8 mouse cellular contexts compared by ENCODE assay signal in genomic region chr5:137028561-137029272, GRCm38 (mm10). TPM values are rescaled to one million over a fixed set of nuclear protein-coding genes. Genes with fewer than 3 reads are reported as not detected.
DNase-seq lines count a peak whose midpoint lies in the region; ATAC-seq and TF ChIP-seq lines count a peak whose summit lies in the region.
"Had no signal": no experiment of that assay in that cellular context is flagged by ENCODE, and none has a peak within 500 bp of the region (broad histone marks: within the 10 kb centered on the region; RNA-seq: fewer than 3 reads in every experiment).

No protein-coding gene starts in this region.

- H3K4me1 ChIP-seq in liver, embryonic 12.5 days = peaks cover 54% of the 10 kb centered on the region
- peaks cover 37% of the 10 kb centered on the region for H3K4me1 ChIP-seq in embryonic facial prominence, embryonic 12.5 days
- H3K4me1 ChIP-seq in hindbrain, embryonic 13.5 days (replicated peaks) = peaks cover 53% of the 10 kb centered on the region
- H3K4me1 ChIP-seq in neural tube, embryonic 13.5 days (replicated peaks) = peaks cover 38% of the 10 kb centered on the region
- H3K4me1 ChIP-seq in cerebellum, adult 2 months (ENCODE audit: control insufficient read depth, insufficient read depth, low read length) = no peaks in the 10 kb centered on the region

- no peak overlapping the region for H3K4me3 ChIP-seq in liver, embryonic 12.5 days
- peak overlapping the region; percentile 28 for H3K4me3 ChIP-seq in embryonic facial prominence, embryonic 12.5 days
- peak overlapping the region; percentile 54 for H3K4me3 ChIP-seq in hindbrain, embryonic 13.5 days
- peak overlapping the region; percentile 48 for H3K4me3 ChIP-seq in neural tube, embryonic 13.5 days
- H3K4me3 ChIP-seq in cerebellum, adult 2 months (replicated peaks; ENCODE audit: insufficient read depth, low read depth, low read length) = no peak overlapping the region

- no peak for DNase-seq in liver
- DNase-seq in cerebellum, adult 2 months = no peak
- DNase-seq in spleen, postnatal 36 days (ENCODE audit: low spot score in 2 of 2) = no peak

- H3K36me3 ChIP-seq in liver, embryonic 12.5 days = no peaks in the 10 kb centered on the region
- no peaks in the 10 kb centered on the region for H3K36me3 ChIP-seq in embryonic facial prominence, embryonic 12.5 days
- no peaks in the 10 kb centered on the region for H3K36me3 ChIP-seq in hindbrain, embryonic 13.5 days
- H3K36me3 ChIP-seq in neural tube, embryonic 13.5 days = no peaks in the 10 kb centered on the region

- peak overlapping the region; percentile 71; the same call in 1 of the 2 replicates for H3K4me2 ChIP-seq in liver, embryonic 12.5 days
- H3K4me2 ChIP-seq in embryonic facial prominence, embryonic 12.5 days (replicated peaks) = 0 out of 2 replicates have a peak overlapping the region, but pooled peaks have one; percentile 7
- peak overlapping the region; percentile 99 for H3K4me2 ChIP-seq in hindbrain, embryonic 13.5 days
- H3K4me2 ChIP-seq in neural tube, embryonic 13.5 days = peak overlapping the region; percentile 100

- TF ChIP-seq CTCF in cerebellum, adult 2 months (IDR thresholded peaks at IDR 0.05; ENCODE audit: borderline replicate concordance, insufficient read depth, low read depth, low read length) = no peak

- TF ChIP-seq POLR2A in cerebellum, adult 2 months (IDR thresholded peaks at IDR 0.05; ENCODE audit: borderline replicate concordance, insufficient read depth, low read length) = no peak

- WGBS in liver, embryonic 12.5 days (ENCODE audit: insufficient replicate concordance) = 10% methylated on average over 29 of the region's 29 CpGs
- WGBS in embryonic facial prominence, embryonic 12.5 days = 4% methylated on average over 27 of the region's 29 CpGs
- 3% methylated on average over 28 of the region's 29 CpGs for WGBS in hindbrain, embryonic 13.5 days
- 4% methylated on average over 29 of the region's 29 CpGs for WGBS in neural tube, embryonic 13.5 days
- 5% methylated on average over 29 of the region's 29 CpGs for WGBS in cerebellum, adult 2 months

- H3K9me3 ChIP-seq in liver, embryonic 12.5 days (replicated peaks) = no peaks in the 10 kb centered on the region
- no peaks in the 10 kb centered on the region for H3K9me3 ChIP-seq in embryonic facial prominence, embryonic 12.5 days
- H3K9me3 ChIP-seq in hindbrain, embryonic 13.5 days = no peaks in the 10 kb centered on the region
- H3K9me3 ChIP-seq in neural tube, embryonic 13.5 days = no peaks in the 10 kb centered on the region

- no peak overlapping the region for H3K27ac ChIP-seq in liver, embryonic 12.5 days
- no peak overlapping the region for H3K27ac ChIP-seq in embryonic facial prominence, embryonic 12.5 days
- H3K27ac ChIP-seq in hindbrain, embryonic 13.5 days = no peak overlapping the region
- H3K27ac ChIP-seq in neural tube, embryonic 13.5 days (replicated peaks) = no peak overlapping the region
- no peak overlapping the region for H3K27ac ChIP-seq in cerebellum, adult 2 months (ENCODE audit: insufficient read depth, low read length)
- H3K27ac ChIP-seq: macrophage had no signal

- ATAC-seq in liver, embryonic 12.5 days = no peak
- ATAC-seq in embryonic facial prominence, embryonic 12.5 days (ENCODE audit: insufficient number of reproducible peaks, insufficient read depth, low FRiP score, low TSS enrichment) = no peak
- ATAC-seq in hindbrain, embryonic 13.5 days (ENCODE audit: low FRiP score) = no peak
- no peak for ATAC-seq in neural tube, embryonic 13.5 days (ENCODE audit: low read depth)

- H3K9ac ChIP-seq in liver, embryonic 12.5 days = no peak overlapping the region
- H3K9ac ChIP-seq in embryonic facial prominence, embryonic 12.5 days = no peak overlapping the region
- H3K9ac ChIP-seq in hindbrain, embryonic 13.5 days = peak overlapping the region; percentile 71
- H3K9ac ChIP-seq in neural tube, embryonic 13.5 days = no peak overlapping the region

- H3K27me3 ChIP-seq in liver, embryonic 12.5 days (replicated peaks) = peaks cover 90% of the 10 kb centered on the region
- peaks cover 89% of the 10 kb centered on the region for H3K27me3 ChIP-seq in embryonic facial prominence, embryonic 12.5 days
- peaks cover 84% of the 10 kb centered on the region for H3K27me3 ChIP-seq in hindbrain, embryonic 13.5 days
- H3K27me3 ChIP-seq in neural tube, embryonic 13.5 days = peaks cover 87% of the 10 kb centered on the region
- no peaks in the 10 kb centered on the region for H3K27me3 ChIP-seq in cerebellum, adult 2 months (ENCODE audit: control insufficient read depth, insufficient read depth, low read length)

RNA-seq across cellular contexts. Expression of gene Vgf, which starts 2.5 kb away (rescaled TPM):
- not detected in 2 replicates for polyA plus RNA-seq in liver, embryonic 12.5 days (2016; fragmentation: Nextera tagmentation; extraction: Ambion mirVana)
- polyA plus RNA-seq in embryonic facial prominence, embryonic 12.5 days (2016; fragmentation: Nextera tagmentation; extraction: Ambion mirVana) = 1.2 and 2.5 TPM in 2 replicates
- 1.6 and 1.9 TPM in 2 replicates for polyA plus RNA-seq in hindbrain, embryonic 13.5 days (2015; fragmentation: Nextera tagmentation; extraction: Ambion mirVana)
- 4.0 and 4.6 TPM in 2 replicates for polyA plus RNA-seq in neural tube, embryonic 13.5 days (2015; fragmentation: Nextera tagmentation; extraction: Ambion mirVana)
- polyA plus RNA-seq in cerebellum, adult 2 months (2012; rRNA removed) = 62.1 and 65.4 TPM in 2 replicates
- polyA plus RNA-seq: macrophage had no signal

RNA-seq across cellular contexts. Expression of gene Ap1s1, which starts 17.2 kb away (rescaled TPM):
- polyA plus RNA-seq in liver, embryonic 12.5 days (2016; fragmentation: Nextera tagmentation; extraction: Ambion mirVana) = 119 and 121 TPM in 2 replicates
- 173 and 175 TPM in 2 replicates for polyA plus RNA-seq in embryonic facial prominence, embryonic 12.5 days (2016; fragmentation: Nextera tagmentation; extraction: Ambion mirVana)
- polyA plus RNA-seq in hindbrain, embryonic 13.5 days (2015; fragmentation: Nextera tagmentation; extraction: Ambion mirVana) = 220 and 236 TPM in 2 replicates
- 207 and 216 TPM in 2 replicates for polyA plus RNA-seq in neural tube, embryonic 13.5 days (2015; fragmentation: Nextera tagmentation; extraction: Ambion mirVana)
- polyA plus RNA-seq in cerebellum, adult 2 months (2012; rRNA removed) = 147 and 168 TPM in 2 replicates

RNA-seq across cellular contexts. Expression of gene Znhit1, which starts 40.9 kb away (rescaled TPM):
- 67.0 and 68.7 TPM in 2 replicates for polyA plus RNA-seq in liver, embryonic 12.5 days (2016; fragmentation: Nextera tagmentation; extraction: Ambion mirVana)
- polyA plus RNA-seq in embryonic facial prominence, embryonic 12.5 days (2016; fragmentation: Nextera tagmentation; extraction: Ambion mirVana) = 115 and 128 TPM in 2 replicates
- polyA plus RNA-seq in hindbrain, embryonic 13.5 days (2015; fragmentation: Nextera tagmentation; extraction: Ambion mirVana) = 107 and 109 TPM in 2 replicates
- 91.3 and 110 TPM in 2 replicates for polyA plus RNA-seq in neural tube, embryonic 13.5 days (2015; fragmentation: Nextera tagmentation; extraction: Ambion mirVana)
- 86.8 and 95.4 TPM in 2 replicates for polyA plus RNA-seq in cerebellum, adult 2 months (2012; rRNA removed)

RNA-seq across cellular contexts. Expression of gene Plod3, which starts 41.9 kb away (rescaled TPM):
- polyA plus RNA-seq in liver, embryonic 12.5 days (2016; fragmentation: Nextera tagmentation; extraction: Ambion mirVana) = 17.3 and 22.1 TPM in 2 replicates
- polyA plus RNA-seq in embryonic facial prominence, embryonic 12.5 days (2016; fragmentation: Nextera tagmentation; extraction: Ambion mirVana) = 41.5 and 51.4 TPM in 2 replicates
- 34.0 and 38.1 TPM in 2 replicates for polyA plus RNA-seq in hindbrain, embryonic 13.5 days (2015; fragmentation: Nextera tagmentation; extraction: Ambion mirVana)
- polyA plus RNA-seq in neural tube, embryonic 13.5 days (2015; fragmentation: Nextera tagmentation; extraction: Ambion mirVana) = 34.5 and 41.7 TPM in 2 replicates
- 38.6 and 39.7 TPM in 2 replicates for polyA plus RNA-seq in cerebellum, adult 2 months (2012; rRNA removed)

RNA-seq across cellular contexts. Expression of gene Serpine1, which starts 43.4 kb away (rescaled TPM):
- 0.19 TPM in 1 of 2 replicates, not detected in the other for polyA plus RNA-seq in liver, embryonic 12.5 days (2016; fragmentation: Nextera tagmentation; extraction: Ambion mirVana)
- 0.25 and 0.36 TPM in 2 replicates for polyA plus RNA-seq in embryonic facial prominence, embryonic 12.5 days (2016; fragmentation: Nextera tagmentation; extraction: Ambion mirVana)
- polyA plus RNA-seq in hindbrain, embryonic 13.5 days (2015; fragmentation: Nextera tagmentation; extraction: Ambion mirVana) = 0.06 and 0.16 TPM in 2 replicates
- polyA plus RNA-seq in neural tube, embryonic 13.5 days (2015; fragmentation: Nextera tagmentation; extraction: Ambion mirVana) = 0.25 TPM in 1 of 2 replicates, not detected in the other
- polyA plus RNA-seq in cerebellum, adult 2 months (2012; rRNA removed) = 0.38 and 0.48 TPM in 2 replicates

Comparison
In these comparisons a context has a peak if more than half of its experiments do, and no peak if none do; other contexts are left out.
1. H3K4me2 ChIP-seq: peak in every context shown above with its lines; median percentile 100 in neural tube, embryonic 13.5 days; 99 in hindbrain, embryonic 13.5 days; 71 in liver, embryonic 12.5 days; 7 in embryonic facial prominence, embryonic 12.5 days.
2. H3K4me3 ChIP-seq: peak in embryonic facial prominence, embryonic 12.5 days (single experiment), hindbrain, embryonic 13.5 days (single experiment) and neural tube, embryonic 13.5 days (single experiment); none in liver, embryonic 12.5 days (single experiment) and cerebellum, adult 2 months (single experiment).
3. RNA of gene Vgf, which starts 2.5 kb away (polyA plus RNA-seq): 62.1 to 65.4 TPM in cerebellum, adult 2 months; 4.0 to 4.6 TPM in neural tube, embryonic 13.5 days, 1.6 to 1.9 TPM in hindbrain, embryonic 13.5 days, 1.2 to 2.5 TPM in embryonic facial prominence, embryonic 12.5 days and not detected in liver, embryonic 12.5 days; every median in the first group is over 10 times any median in the second.